Mouse (Mus musculus): ENCODE data around the gene Col11a2.

Gene Col11a2

GRCm38 (mm10) chr17:34026221-34026620, 13.0 kb upstream of the Col11a2 start:
- DNase-seq (ENCODE audit: low spot score) = no peak

GRCm38 (mm10) chr17:34026917-34027655, 12.2 kb upstream of the Col11a2 start:
- peak; percentile 48 for DNase-seq (ENCODE audit: low spot score)

GRCm38 (mm10) chr17:34027656-34028223, 11.5 kb upstream of the Col11a2 start, which contains the start of gene H2-Ke6:
H2-Ke6 (minus strand) TSS chr17:34028060.
- peak; percentile 93 for DNase-seq (ENCODE audit: low spot score)

GRCm38 (mm10) chr17:34028501-34029149, 10.6 kb upstream of the Col11a2 start:
- no peak for DNase-seq (ENCODE audit: low spot score)

GRCm38 (mm10) chr17:34029150-34029889, 9.9 kb upstream of the Col11a2 start:
- no peak for DNase-seq (ENCODE audit: low spot score)

GRCm38 (mm10) chr17:34029890-34030595, 9.2 kb upstream of the Col11a2 start:
- DNase-seq (ENCODE audit: low spot score) = no peak

- DNase-seq (ENCODE audit: low spot score) = no peak
Measured at GRCm38 (mm10) chr17:34030861-34031326, 8.3 kb upstream of the Col11a2 start.

- peak; percentile 98 for DNase-seq (ENCODE audit: low spot score)
Measured at GRCm38 (mm10) chr17:34031465-34032173, 7.6 kb upstream of the Col11a2 start, which contains the start of the genes Slc39a7 and Rxrb. Slc39a7 (minus strand) TSS chr17:34031682. Rxrb (plus strand) TSS chr17:34031812.

GRCm38 (mm10) chr17:34032174-34032632, 7.0 kb upstream of the Col11a2 start:
- peak; percentile 62 for DNase-seq (ENCODE audit: low spot score)

- no peak for DNase-seq (ENCODE audit: low spot score)
Measured at GRCm38 (mm10) chr17:34032806-34033205, 6.4 kb upstream of the Col11a2 start.

- DNase-seq (ENCODE audit: low spot score) = no peak
Measured at GRCm38 (mm10) chr17:34033441-34033840, 5.8 kb upstream of the Col11a2 start.

- DNase-seq (ENCODE audit: low spot score) = peak; percentile 60
Measured at GRCm38 (mm10) chr17:34034064-34034463, 5.2 kb upstream of the Col11a2 start.

- DNase-seq (ENCODE audit: low spot score) = no peak
Measured at GRCm38 (mm10) chr17:34035517-34035916, 3.7 kb upstream of the Col11a2 start.

- no peak for DNase-seq (ENCODE audit: low spot score)
Measured at GRCm38 (mm10) chr17:34036647-34037046, 2.6 kb upstream of the Col11a2 start.

GRCm38 (mm10) chr17:34037241-34037640, 2.0 kb upstream of the Col11a2 start:
- no peak for DNase-seq (ENCODE audit: low spot score)

GRCm38 (mm10) chr17:34038440-34038839, 797 bp upstream of the Col11a2 start:
- DNase-seq (ENCODE audit: low spot score) = no peak

GRCm38 (mm10) chr17:34039562-34040450, 569 bp downstream of the Col11a2 start:
- DNase-seq (ENCODE audit: low spot score) = no peak

- DNase-seq (ENCODE audit: low spot score) = no peak
Measured at GRCm38 (mm10) chr17:34045941-34046340, 6.7 kb downstream of the Col11a2 start.

- no peak for DNase-seq (ENCODE audit: low spot score)
Measured at GRCm38 (mm10) chr17:34047404-34048050, 8.3 kb downstream of the Col11a2 start.

All from lung, postnatal 25 days (tissue).